Mouse (Mus musculus): Measurements from ENCODE around the gene Slc39a13. TPM values are rescaled to one million over a fixed set of nuclear protein-coding genes. Genes with fewer than 3 reads are reported as not detected.

Slc39a13 gene
- total and polyA plus RNA-seq, 2 experiments from 2014 or later = 22.7 to 40.3 TPM

DNA sequence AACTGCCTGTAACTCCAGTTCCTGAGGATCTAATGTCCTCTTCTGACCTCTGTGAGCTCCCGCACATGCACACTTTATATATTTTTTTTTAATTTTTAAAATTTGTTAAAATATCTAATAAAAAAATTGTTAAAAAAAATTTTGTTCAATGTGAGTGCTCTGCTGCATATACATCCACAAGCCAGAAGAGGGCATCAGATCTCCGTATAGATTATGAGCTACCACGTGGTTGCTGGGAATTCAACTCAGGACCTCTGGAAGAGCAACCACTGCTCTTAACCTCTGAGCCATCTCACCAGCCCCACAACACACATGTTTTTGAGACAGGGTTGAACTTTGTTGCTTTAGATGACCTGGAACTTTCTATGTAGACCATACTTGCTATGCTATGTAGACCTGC is 37.2 kb downstream of the Slc39a13 start:
- no peaks in the 10 kb centered on the region for H3K36me3 ChIP-seq (ENCODE audit: insufficient read depth, low read length)
- no peaks in the 10 kb centered on the region for H3K27me3 ChIP-seq (ENCODE audit: insufficient read depth, low read length)
- H3K9ac ChIP-seq (replicated peaks; ENCODE audit: low read length, poor library complexity, severe bottlenecking) = no peak overlapping the region
- no peaks in the 10 kb centered on the region for H3K9me3 ChIP-seq (ENCODE audit: low read length)
- no peak for DNase-seq (ENCODE audit: low spot score)
- ATAC-seq (ENCODE audit: low FRiP score) = no peak
- no peak overlapping the region for H3K4me3 ChIP-seq (ENCODE audit: low read depth, low read length)
- H3K4me1 ChIP-seq (ENCODE audit: insufficient read depth, low read length) = no peaks in the 10 kb centered on the region
- TF ChIP-seq CTCF (IDR thresholded peaks at IDR 0.05) = peak; percentile 35; the same call in 1 of the 2 replicates
- no peak overlapping the region for H3K4me2 ChIP-seq (ENCODE audit: low read depth, low read length, poor library complexity, severe bottlenecking)
- H3K27ac ChIP-seq (ENCODE audit: low read depth, low read length) = no peak overlapping the region
- 18% methylated on average over 3 of the region's 3 CpGs for whole genome bisulfite sequencing

DNA sequence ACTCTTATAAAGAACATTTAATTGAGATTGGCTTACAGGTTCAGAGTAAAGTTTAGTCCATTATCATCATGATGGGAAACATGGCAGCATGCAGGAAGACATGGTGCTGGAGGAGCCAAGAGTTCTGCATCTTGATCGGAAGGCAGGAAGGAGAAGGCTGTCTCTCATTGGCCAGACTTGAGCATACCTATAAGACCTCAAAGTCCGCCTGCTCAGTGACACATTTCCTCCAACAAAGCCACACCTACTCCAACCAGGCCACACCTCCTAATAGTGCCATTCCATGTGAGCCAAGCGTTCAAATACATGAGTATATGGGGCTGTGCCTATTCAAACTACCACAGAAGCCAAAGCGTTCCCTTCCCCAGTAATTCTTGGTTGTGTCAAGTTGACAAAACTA is 39.0 kb downstream of the Slc39a13 start:
- no peak overlapping the region for H3K9ac ChIP-seq (replicated peaks; ENCODE audit: low read length, poor library complexity, severe bottlenecking)
- no peak overlapping the region for H3K4me2 ChIP-seq (ENCODE audit: low read depth, low read length, poor library complexity, severe bottlenecking)
- H3K27ac ChIP-seq (ENCODE audit: low read depth, low read length) = no peak overlapping the region
- H3K36me3 ChIP-seq (ENCODE audit: insufficient read depth, low read length) = no peaks in the 10 kb centered on the region
- DNase-seq (ENCODE audit: low spot score) = no peak
- no peak for ATAC-seq (ENCODE audit: low FRiP score)
- no peak overlapping the region for H3K4me3 ChIP-seq (ENCODE audit: low read depth, low read length)
- 90% methylated on average over 4 of the region's 4 CpGs for WGBS
- H3K9me3 ChIP-seq (ENCODE audit: low read length) = no peaks in the 10 kb centered on the region
- no peaks in the 10 kb centered on the region for H3K27me3 ChIP-seq (ENCODE audit: insufficient read depth, low read length)
- H3K4me1 ChIP-seq (ENCODE audit: insufficient read depth, low read length) = no peaks in the 10 kb centered on the region
- TF ChIP-seq CTCF (IDR thresholded peaks at IDR 0.05) = no peak

DNA sequence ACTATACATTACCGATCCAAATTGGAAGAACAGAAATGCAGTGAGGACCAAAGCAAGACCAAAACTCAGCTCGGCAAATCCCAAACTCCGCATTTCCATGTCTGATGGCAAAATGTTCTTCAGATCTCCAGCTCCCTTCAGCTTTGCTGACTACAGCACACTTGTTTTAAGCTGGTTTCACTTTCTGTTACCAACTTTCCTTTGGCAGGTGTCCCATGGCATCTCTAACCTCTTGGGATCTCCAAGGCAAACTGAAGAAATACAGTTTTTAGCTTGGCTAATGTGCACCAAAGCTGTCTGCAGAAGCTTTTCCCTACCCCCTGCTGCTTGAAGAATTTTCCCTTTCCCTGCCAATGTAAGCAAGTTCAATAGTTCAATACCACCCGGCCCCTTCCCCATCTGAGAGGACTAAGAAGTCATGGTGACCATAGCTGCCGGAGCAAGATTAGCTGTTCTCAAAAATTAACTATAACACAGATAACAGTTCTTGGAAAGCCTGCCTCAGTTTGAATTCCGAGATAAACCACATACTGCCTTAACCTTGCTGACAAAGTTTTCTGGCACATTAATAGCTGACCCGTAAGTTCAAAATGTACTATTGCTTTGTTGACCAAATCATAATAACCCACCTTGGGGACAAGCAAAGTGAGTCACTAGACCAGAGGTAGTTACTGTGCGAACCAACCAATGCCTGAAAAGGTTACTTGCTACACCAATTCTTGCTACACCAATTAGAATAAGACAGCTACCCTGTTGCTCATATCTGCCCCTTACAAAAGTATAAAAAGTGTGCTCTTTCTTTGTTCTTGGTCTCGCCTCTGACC is 42.6 kb downstream of the Slc39a13 start:
- Histone ChIP-seq H3K9ac (replicated peaks; ENCODE audit: low read length, poor library complexity, severe bottlenecking) (no peak overlapping the region), H3K4me1 (ENCODE audit: insufficient read depth, low read length) (no peaks in the 10 kb centered on the region), H3K4me3 (ENCODE audit: low read depth, low read length) (no peak overlapping the region), H3K9me3 (ENCODE audit: low read length) (no peaks in the 10 kb centered on the region), H3K36me3 (ENCODE audit: insufficient read depth, low read length) (no peaks in the 10 kb centered on the region), H3K4me2 (ENCODE audit: low read depth, low read length, poor library complexity, severe bottlenecking) (no peak overlapping the region), H3K27ac (ENCODE audit: low read depth, low read length) (no peak overlapping the region), H3K27me3 (ENCODE audit: insufficient read depth, low read length) (no peaks in the 10 kb centered on the region)
- DNase-seq (ENCODE audit: low spot score) (no peak), ATAC-seq (ENCODE audit: low FRiP score) (no peak)
- TF ChIP-seq CTCF (IDR thresholded peaks at IDR 0.05) = no peak
- WGBS = 84% methylated on average over 9 of the region's 9 CpGs

DNA sequence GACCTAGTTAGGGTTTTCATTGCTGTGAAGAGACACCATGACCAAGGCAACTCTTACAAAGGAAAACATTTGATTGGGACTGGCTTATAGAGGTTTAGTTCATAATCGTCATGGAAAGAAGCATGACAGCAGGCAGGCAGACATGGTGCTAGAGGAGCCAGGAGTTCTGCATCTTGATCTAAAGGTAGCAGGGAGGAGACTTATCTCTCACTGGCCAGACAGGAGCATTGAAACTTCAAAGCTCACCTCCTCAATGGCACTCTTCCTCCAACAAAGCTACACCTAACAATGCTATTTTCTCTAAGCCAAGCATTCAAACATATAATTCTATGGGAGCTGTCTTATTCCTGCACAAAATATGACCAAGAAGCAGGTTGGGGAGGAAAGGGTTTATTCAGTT is 43.7 kb downstream of the Slc39a13 start:
- ATAC-seq (ENCODE audit: low FRiP score) = no peak
- H3K27ac ChIP-seq (ENCODE audit: low read depth, low read length) = no peak overlapping the region
- 90% methylated on average over 1 of the region's 1 CpGs for WGBS

DNA sequence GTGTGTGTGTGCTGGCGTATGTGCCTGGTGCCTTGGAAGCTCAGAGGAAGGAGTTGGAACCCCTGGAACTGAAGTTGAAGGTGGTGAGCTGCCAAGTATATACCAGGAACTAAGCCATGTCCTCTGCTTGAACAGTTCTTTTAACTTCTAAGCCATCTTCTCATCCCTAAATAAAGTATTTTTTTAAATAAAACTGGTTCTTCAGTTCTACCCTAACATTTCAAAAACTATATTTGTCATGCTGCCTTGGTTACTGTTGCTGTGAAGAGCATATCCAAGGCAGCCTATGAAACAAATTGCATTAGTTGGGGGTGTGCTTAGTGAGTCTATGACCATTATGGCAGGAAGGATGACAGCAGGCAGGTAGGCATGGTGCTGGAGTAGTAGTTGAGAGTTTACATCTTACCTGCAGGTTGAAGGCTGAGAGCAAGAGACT is 45.1 kb downstream of the Slc39a13 start:
- H3K4me2 ChIP-seq (ENCODE audit: low read depth, low read length, poor library complexity, severe bottlenecking) = no peak overlapping the region
- H3K4me1 ChIP-seq (ENCODE audit: insufficient read depth, low read length) = no peaks in the 10 kb centered on the region
- H3K27ac ChIP-seq (ENCODE audit: low read depth, low read length) = no peak overlapping the region
- TF ChIP-seq CTCF (IDR thresholded peaks at IDR 0.05) = no peak
- H3K9me3 ChIP-seq (ENCODE audit: low read length) = no peaks in the 10 kb centered on the region
- WGBS = 95% methylated on average over 1 of the region's 1 CpGs
- H3K4me3 ChIP-seq (ENCODE audit: low read depth, low read length) = no peak overlapping the region
- H3K9ac ChIP-seq (replicated peaks; ENCODE audit: low read length, poor library complexity, severe bottlenecking) = no peak overlapping the region
- no peaks in the 10 kb centered on the region; the same call in 1 of the 2 replicates for H3K36me3 ChIP-seq (ENCODE audit: insufficient read depth, low read length)
- ATAC-seq (ENCODE audit: low FRiP score) (no peak), DNase-seq (ENCODE audit: low spot score) (no peak)
- H3K27me3 ChIP-seq (ENCODE audit: insufficient read depth, low read length) = no peaks in the 10 kb centered on the region

More for the DNA sequence above, 43.7 kb downstream of the Slc39a13 start:
- no peak for TF ChIP-seq CTCF (IDR thresholded peaks at IDR 0.05)
- no peaks in the 10 kb centered on the region for H3K4me1 ChIP-seq (ENCODE audit: insufficient read depth, low read length)
- no peak overlapping the region for H3K9ac ChIP-seq (replicated peaks; ENCODE audit: low read length, poor library complexity, severe bottlenecking)
- H3K4me2 ChIP-seq (ENCODE audit: low read depth, low read length, poor library complexity, severe bottlenecking) = no peak overlapping the region
- no peak overlapping the region for H3K4me3 ChIP-seq (ENCODE audit: low read depth, low read length)
- H3K9me3 ChIP-seq (ENCODE audit: low read length) = no peaks in the 10 kb centered on the region
- no peak for DNase-seq (ENCODE audit: low spot score)
- H3K36me3 ChIP-seq (ENCODE audit: insufficient read depth, low read length) = no peaks in the 10 kb centered on the region
- no peaks in the 10 kb centered on the region for H3K27me3 ChIP-seq (ENCODE audit: insufficient read depth, low read length)

DNA sequence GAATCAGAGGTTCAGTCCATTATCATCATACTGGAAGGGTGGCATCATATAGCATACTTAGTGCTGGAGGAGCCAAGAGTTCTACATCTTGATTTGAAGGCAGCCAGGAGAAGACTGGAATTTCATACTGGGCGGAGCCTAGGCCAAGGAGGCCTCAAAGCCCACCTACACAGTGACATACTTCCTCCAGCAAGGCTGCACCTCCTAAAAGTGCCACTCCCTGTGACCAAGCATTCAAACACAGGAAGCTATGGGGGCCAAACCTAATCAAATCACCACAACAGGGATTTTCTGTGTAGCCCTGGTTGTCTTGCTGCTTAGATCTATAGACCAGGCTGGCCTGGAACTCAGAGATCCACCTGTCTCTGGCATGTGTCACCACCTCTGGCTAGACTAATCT is 46.3 kb downstream of the Slc39a13 start:
- no peak for ATAC-seq (ENCODE audit: low FRiP score)
- no peak for DNase-seq (ENCODE audit: low spot score)
- no peak for TF ChIP-seq CTCF (IDR thresholded peaks at IDR 0.05)
- Histone ChIP-seq H3K9me3 (ENCODE audit: low read length) (no peaks in the 10 kb centered on the region), H3K27me3 (ENCODE audit: insufficient read depth, low read length) (no peaks in the 10 kb centered on the region), H3K9ac (replicated peaks; ENCODE audit: low read length, poor library complexity, severe bottlenecking) (no peak overlapping the region), H3K4me1 (ENCODE audit: insufficient read depth, low read length) (no peaks in the 10 kb centered on the region), H3K36me3 (ENCODE audit: insufficient read depth, low read length) (peaks cover 5% of the 10 kb centered on the region), H3K4me2 (ENCODE audit: low read depth, low read length, poor library complexity, severe bottlenecking) (no peak overlapping the region), H3K4me3 (ENCODE audit: low read depth, low read length) (no peak overlapping the region), H3K27ac (ENCODE audit: low read depth, low read length) (no peak overlapping the region)
- 95% methylated on average over 1 of the region's 1 CpGs for WGBS
